Mouse (Mus musculus): ENCODE data around the gene Il1f9. TPM values are rescaled to one million over a fixed set of nuclear protein-coding genes. Genes with fewer than 3 reads are reported as not detected.

Gene Il1f9
- polyA plus RNA-seq, 1 experiment from 2014 or later = not detected

Other genes with a start within 250 kb of the Il1f9 start
- gene Hnmt, start 137.1 kb upstream of the Il1f9 start, polyA plus RNA-seq (2015; fragmentation: Nextera tagmentation; extraction: Ambion mirVana) = 5.1 and 5.7 TPM in 2 replicates
- not detected in 2 replicates for gene Tbpl2, start 89.9 kb upstream of the Il1f9 start, polyA plus RNA-seq (2015; fragmentation: Nextera tagmentation; extraction: Ambion mirVana)
- not detected in 2 replicates for gene Il1f8, start 33.3 kb upstream of the Il1f9 start, polyA plus RNA-seq (2015; fragmentation: Nextera tagmentation; extraction: Ambion mirVana)
- not detected in 2 replicates for gene Il1f6, start 28.9 kb downstream of the Il1f9 start, polyA plus RNA-seq (2015; fragmentation: Nextera tagmentation; extraction: Ambion mirVana)
- gene Il1f5, start 90.5 kb downstream of the Il1f9 start, polyA plus RNA-seq (2015; fragmentation: Nextera tagmentation; extraction: Ambion mirVana) = not detected in 2 replicates
- gene Il1f10, start 104.7 kb downstream of the Il1f9 start, polyA plus RNA-seq (2015; fragmentation: Nextera tagmentation; extraction: Ambion mirVana) = not detected in 2 replicates
- 0.10 TPM in 1 of 2 replicates, not detected in the other for gene Il1rn, start 150.4 kb downstream of the Il1f9 start, polyA plus RNA-seq (2015; fragmentation: Nextera tagmentation; extraction: Ambion mirVana)
- 0.20 and 0.52 TPM in 2 replicates for gene Psd4, start 181.1 kb downstream of the Il1f9 start, polyA plus RNA-seq (2015; fragmentation: Nextera tagmentation; extraction: Ambion mirVana)

Measured in forebrain, embryonic 16.5 days (tissue).